Mouse (Mus musculus): ENCODE measurements around the gene Snx8.

The Snx8 gene

DNA sequence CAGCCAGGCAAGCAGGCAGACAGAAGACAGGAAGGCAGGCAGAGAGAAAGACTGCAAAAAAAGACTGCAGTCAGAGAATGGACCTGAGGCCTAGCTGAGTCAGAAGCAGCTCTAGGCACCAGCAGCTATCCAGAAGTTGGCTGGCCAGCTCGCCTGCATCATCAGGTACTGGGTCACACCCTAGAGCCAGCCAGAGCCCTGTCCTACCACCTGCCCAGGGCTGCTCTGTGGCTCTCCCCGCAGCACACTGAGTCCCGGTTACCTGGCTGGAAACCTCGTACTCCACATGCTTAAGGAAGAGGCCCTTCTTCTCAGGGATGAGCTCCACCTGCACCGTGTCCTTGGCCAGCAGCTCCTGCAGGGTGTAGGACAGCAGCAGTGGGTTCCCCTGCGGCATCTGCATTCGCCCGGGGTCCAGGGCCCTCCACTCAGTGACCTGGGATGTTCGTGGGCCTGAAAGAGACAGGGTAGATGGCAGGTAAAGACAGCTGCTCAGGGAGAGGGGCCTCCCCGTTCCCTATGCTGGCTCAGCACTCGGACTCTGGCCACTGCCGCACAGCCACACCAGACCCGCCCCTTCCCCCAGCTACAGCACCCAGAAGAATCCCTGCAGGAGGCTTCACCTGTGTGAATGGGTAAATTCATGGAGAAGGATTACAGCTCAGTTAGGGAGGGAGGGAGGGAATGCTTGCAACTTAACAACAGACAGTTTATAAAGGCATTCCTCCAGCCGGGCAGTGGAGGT is 29.0 kb downstream of the Snx8 start:
- in situ Hi-C loops (cut with MboI; ENCODE audit: low pct_unique_long_range_greater_than_20kb in 1 of 2, low sequenced_read_pairs in 2 of 2, unreplicated experiment in 1 of 2), result no loop called here

DNA sequence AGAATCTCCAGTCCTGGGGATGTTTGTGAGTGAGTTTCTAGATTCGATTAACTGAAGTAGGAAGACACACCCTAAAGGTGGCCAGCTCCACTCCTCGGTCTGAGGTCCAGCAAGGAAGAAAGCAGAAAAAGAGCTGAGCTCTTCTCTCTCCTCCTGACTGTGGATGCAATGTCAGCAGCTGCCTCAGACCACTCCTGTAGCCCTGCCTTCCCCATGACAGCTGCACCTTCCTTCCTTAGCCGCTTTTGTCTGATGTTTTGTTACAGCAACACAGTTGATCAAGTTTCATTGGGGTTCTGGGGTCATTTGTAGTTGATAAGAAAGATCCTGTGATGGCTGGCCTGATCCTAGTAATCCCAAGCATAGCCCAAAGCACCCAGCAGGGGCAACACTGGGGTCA is 31.6 kb downstream of the Snx8 start:
- in situ Hi-C loops (cut with MboI; ENCODE audit: low pct_unique_long_range_greater_than_20kb in 1 of 2, low sequenced_read_pairs in 2 of 2, unreplicated experiment in 1 of 2), result no loop called here

GRCm38 (mm10) chr5:140355934-140356333 is 33.1 kb downstream of the Snx8 start:
- in situ Hi-C loops (cut with MboI; ENCODE audit: low pct_unique_long_range_greater_than_20kb in 1 of 2, low sequenced_read_pairs in 2 of 2, unreplicated experiment in 1 of 2), result no loop called here

GRCm38 (mm10) chr5:140352352-140352751 is 36.7 kb downstream of the Snx8 start:
- in situ Hi-C loops (cut with MboI; ENCODE audit: low pct_unique_long_range_greater_than_20kb in 1 of 2, low sequenced_read_pairs in 2 of 2, unreplicated experiment in 1 of 2), result no loop called here

- in situ Hi-C loops (cut with MboI; ENCODE audit: low pct_unique_long_range_greater_than_20kb in 1 of 2, low sequenced_read_pairs in 2 of 2, unreplicated experiment in 1 of 2), result no loop called here
These were observed 38.1 kb downstream of the Snx8 start for GRCm38 (mm10) chr5:140350731-140351497.

- in situ Hi-C loops (cut with MboI; ENCODE audit: low pct_unique_long_range_greater_than_20kb in 1 of 2, low sequenced_read_pairs in 2 of 2, unreplicated experiment in 1 of 2), result no loop called here
These were observed 39.2 kb downstream of the Snx8 start for GRCm38 (mm10) chr5:140349882-140350281.

GRCm38 (mm10) chr5:140346050-140346449 is 43.0 kb downstream of the Snx8 start:
- in situ Hi-C loops (cut with MboI; ENCODE audit: low pct_unique_long_range_greater_than_20kb in 1 of 2, low sequenced_read_pairs in 2 of 2, unreplicated experiment in 1 of 2), result no loop called here

DNA sequence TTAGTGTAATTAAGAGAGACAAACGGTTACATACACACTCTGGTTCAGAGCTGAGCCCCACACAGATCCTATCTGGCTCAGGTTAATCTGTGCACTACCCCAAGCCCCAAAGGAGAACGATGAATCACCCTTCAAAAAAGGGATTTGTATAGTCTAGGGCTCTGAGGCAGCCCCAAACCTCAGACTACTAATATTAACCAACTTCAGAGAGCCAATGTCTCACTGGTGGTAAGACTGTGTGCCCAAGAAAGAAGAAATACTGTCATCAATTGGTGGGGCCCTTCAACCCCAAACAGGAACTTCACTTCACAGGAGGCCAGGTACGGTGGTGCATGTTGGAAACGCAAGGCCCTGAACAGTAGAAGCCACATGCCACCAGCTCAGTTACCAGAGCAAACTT is 43.8 kb downstream of the Snx8 start:
- in situ Hi-C loops (cut with MboI; ENCODE audit: low pct_unique_long_range_greater_than_20kb in 1 of 2, low sequenced_read_pairs in 2 of 2, unreplicated experiment in 1 of 2), result no loop called here

- in situ Hi-C loops (cut with MboI; ENCODE audit: low pct_unique_long_range_greater_than_20kb in 1 of 2, low sequenced_read_pairs in 2 of 2, unreplicated experiment in 1 of 2), result loop anchor here in 1 of 2 experiments (5.0 kb wide), 1 partner anchor 49 kb away; no protein-coding TSS in a partner anchor
These were observed 46.2 kb downstream of the Snx8 start for GRCm38 (mm10) chr5:140342880-140343279.

GRCm38 (mm10) chr5:140339836-140340235 is 49.2 kb downstream of the Snx8 start:
- in situ Hi-C loops (cut with MboI; ENCODE audit: low pct_unique_long_range_greater_than_20kb in 1 of 2, low sequenced_read_pairs in 2 of 2, unreplicated experiment in 1 of 2), result loop anchor here in 1 of 2 experiments (5.0 to 10.0 kb wide), 2 partner anchors 52 to 75 kb away; partner anchors contain the start of gene Eif3b

DNA sequence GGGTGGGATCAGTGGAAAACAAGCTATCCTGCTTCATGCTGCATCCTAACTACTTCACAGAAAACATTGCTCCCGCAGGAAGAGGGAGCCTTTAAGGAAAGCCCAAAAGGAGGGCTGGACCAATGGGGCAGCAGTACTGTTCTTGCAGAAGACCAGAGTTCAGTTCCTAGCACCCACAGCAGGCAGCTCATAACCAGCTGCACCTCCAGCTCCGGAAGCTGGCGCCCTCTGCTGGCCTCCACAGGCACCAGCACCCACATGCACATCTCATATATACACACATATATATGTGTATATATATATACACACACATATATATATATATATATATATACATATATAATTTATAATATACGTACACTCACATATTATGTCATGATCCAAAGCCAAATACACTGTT is 50.3 kb downstream of the Snx8 start:
- in situ Hi-C loops (cut with MboI; ENCODE audit: low pct_unique_long_range_greater_than_20kb in 1 of 2, low sequenced_read_pairs in 2 of 2, unreplicated experiment in 1 of 2), result loop anchor here in 1 of 2 experiments (10.0 kb wide), 1 partner anchor 76 kb away; the partner anchor contains the start of gene Eif3b

GRCm38 (mm10) chr5:140336680-140337079 is 52.4 kb downstream of the Snx8 start:
- in situ Hi-C loops (cut with MboI; ENCODE audit: low pct_unique_long_range_greater_than_20kb in 1 of 2, low sequenced_read_pairs in 2 of 2, unreplicated experiment in 1 of 2), result loop anchor here in 1 of 2 experiments (10.0 kb wide), 1 partner anchor 78 kb away; the partner anchor contains the start of gene Eif3b

- in situ Hi-C loops (cut with MboI; ENCODE audit: low pct_unique_long_range_greater_than_20kb in 1 of 2, low sequenced_read_pairs in 2 of 2, unreplicated experiment in 1 of 2), result loop anchor here in 1 of 2 experiments (10.0 kb wide), 1 partner anchor 81 kb away; the partner anchor contains the start of gene Eif3b
These were observed 55.4 kb downstream of the Snx8 start for GRCm38 (mm10) chr5:140333631-140334030.

GRCm38 (mm10) chr5:140332519-140332918 is 56.5 kb downstream of the Snx8 start:
- in situ Hi-C loops (cut with MboI; ENCODE audit: low pct_unique_long_range_greater_than_20kb in 1 of 2, low sequenced_read_pairs in 2 of 2, unreplicated experiment in 1 of 2), result loop anchor here in 1 of 2 experiments (10.0 kb wide), 1 partner anchor 82 kb away; the partner anchor contains the start of gene Eif3b

GRCm38 (mm10) chr5:140331615-140332512 is 57.2 kb downstream of the Snx8 start, which contains the start of gene Mrm2:
TSS of gene Mrm2 (minus strand) at chr5:140331898.
- in situ Hi-C loops (cut with MboI; ENCODE audit: low pct_unique_long_range_greater_than_20kb in 1 of 2, low sequenced_read_pairs in 2 of 2, unreplicated experiment in 1 of 2), result loop anchor here in 1 of 2 experiments (10.0 kb wide), 1 partner anchor 83 kb away; the partner anchor contains the start of gene Eif3b

GRCm38 (mm10) chr5:140324058-140324457 is 65.0 kb downstream of the Snx8 start:
- in situ Hi-C loops (cut with MboI; ENCODE audit: low pct_unique_long_range_greater_than_20kb in 1 of 2, low sequenced_read_pairs in 2 of 2, unreplicated experiment in 1 of 2), result no loop called here

GRCm38 (mm10) chr5:140321756-140322575 is 67.1 kb downstream of the Snx8 start:
- in situ Hi-C loops (cut with MboI; ENCODE audit: low pct_unique_long_range_greater_than_20kb in 1 of 2, low sequenced_read_pairs in 2 of 2, unreplicated experiment in 1 of 2), result no loop called here
